Mouse (Mus musculus) liver, embryonic 16.5 days (tissue): ENCODE measurements around the gene Cdkl3. TPM values are rescaled to one million over a fixed set of nuclear protein-coding genes. Genes with fewer than 3 reads are reported as not detected.

Experiments used
- ATAC-seq: fragments of 200-750 bp; cut with Nextera tagmentation; 2 replicates; pipeline ENCODE4 v1.8.0; 2017; ENCODE audit warnings: low read depth, mild to moderate bottlenecking, moderate number of reproducible peaks, moderate library complexity
- H3K27ac ChIP-seq: fragments of 300-500 bp; sonication (generic); 2 replicates; pipeline ENCODE4 v1.5.1; 2014; ENCODE audit warnings: mild to moderate bottlenecking, low read length
- H3K27me3 ChIP-seq: fragments of 300-500 bp; sonication (generic); 2 replicates; pipeline ENCODE4 v1.6.1; 2014; ENCODE audit warnings: low read depth, low read length, mixed read lengths; ENCODE audit not compliant: control insufficient read depth, insufficient read depth
- H3K36me3 ChIP-seq: fragments of 300-500 bp; sonication (generic); 2 replicates; pipeline ENCODE4 v1.6.1; 2014; ENCODE audit warnings: mild to moderate bottlenecking; ENCODE audit not compliant: control insufficient read depth, insufficient read depth
- H3K4me1 ChIP-seq: fragments of 300-500 bp; sonication (generic); 2 replicates; pipeline ENCODE4 v1.6.1; 2014; ENCODE audit warnings: low read depth, low read length, mixed read lengths; ENCODE audit not compliant: control insufficient read depth
- H3K4me2 ChIP-seq: fragments of 300-500 bp; sonication (generic); 2 replicates; pipeline ENCODE4 v1.6.1; 2014; ENCODE audit warnings: low read depth, low read length, mixed read lengths
- H3K4me3 ChIP-seq: fragments of 300-500 bp; sonication (generic); 2 replicates; pipeline ENCODE4 v1.5.1; 2014; ENCODE audit warnings: low read depth, mild to moderate bottlenecking, low read length
- H3K9ac ChIP-seq: fragments of 300-500 bp; sonication (generic); 2 replicates; pipeline ENCODE4 v1.6.1; 2014; ENCODE audit warnings: low read depth, low read length
- H3K9me3 ChIP-seq: fragments of 300-500 bp; sonication (generic); replicated peaks from 2 replicates; pipeline ENCODE4 v1.6.1; 2016; ENCODE audit warnings: low read length; ENCODE audit not compliant: control insufficient read depth
- WGBS: fragments of 180-500 bp; shearing (Covaris S2); extraction: QIAGEN DNeasy Blood & Tissue Kit; methylation state at CpG from one replicate; pipeline ENCODE4 v1.1.7; 2014; ENCODE audit not compliant: insufficient replicate concordance; 5-methylcytosine and 5-hydroxymethylcytosine counted together
- polyA plus RNA-seq: library from polyadenylated mRNA; unstranded; fragments of >200 nt; fragmentation: Nextera tagmentation; extraction: Ambion mirVana; gene quantifications from 2 replicates; pipeline ENCODE4 v1.2.1, GENCODE M21; 2015

The Cdkl3 gene
- polyA plus RNA-seq, 1 experiment from 2014 or later = 0.84 TPM

GRCm38 (mm10) chr11:52077939-52078338, 73.9 kb downstream of the Cdkl3 start:
- 54% methylated on average over 4 of the region's 4 CpGs for WGBS
- no peaks in the 10 kb centered on the region for H3K27me3 ChIP-seq
- no peaks in the 10 kb centered on the region for H3K36me3 ChIP-seq
- no peak for ATAC-seq
- peaks cover 24% of the 10 kb centered on the region for H3K4me1 ChIP-seq
- no peaks in the 10 kb centered on the region for H3K9me3 ChIP-seq
- H3K4me3 ChIP-seq = no peak overlapping the region
- no peak overlapping the region for H3K27ac ChIP-seq
- no peak overlapping the region for H3K9ac ChIP-seq
- no peak overlapping the region for H3K4me2 ChIP-seq

GRCm38 (mm10) chr11:52079978-52080377, 76.0 kb downstream of the Cdkl3 start:
- Histone ChIP-seq H3K9me3 (no peaks in the 10 kb centered on the region), H3K4me2 (no peak overlapping the region), H3K27me3 (no peaks in the 10 kb centered on the region), H3K4me1 (peaks cover 10% of the 10 kb centered on the region), H3K27ac (no peak overlapping the region), H3K4me3 (no peak overlapping the region), H3K9ac (no peak overlapping the region), H3K36me3 (no peaks in the 10 kb centered on the region)
- ATAC-seq = peak; percentile 21; the same call in 1 of the 2 replicates
- 6% methylated on average over 5 of the region's 5 CpGs for WGBS

GRCm38 (mm10) chr11:52080656-52081055, 76.6 kb downstream of the Cdkl3 start:
- 79% methylated on average over 2 of the region's 2 CpGs for WGBS

GRCm38 (mm10) chr11:52085857-52086203, 81.8 kb downstream of the Cdkl3 start:
- Histone ChIP-seq H3K27me3 (no peaks in the 10 kb centered on the region), H3K4me2 (no peak overlapping the region), H3K9ac (no peak overlapping the region), H3K36me3 (no peaks in the 10 kb centered on the region), H3K27ac (no peak overlapping the region), H3K4me1 (peaks cover 3% of the 10 kb centered on the region), H3K9me3 (no peaks in the 10 kb centered on the region), H3K4me3 (no peak overlapping the region)
- 58% methylated on average over 4 of the region's 4 CpGs for WGBS
- no peak for ATAC-seq

More at GRCm38 (mm10) chr11:52080656-52081055, 76.6 kb downstream of the Cdkl3 start:
- Histone ChIP-seq H3K36me3 (no peaks in the 10 kb centered on the region), H3K9ac (no peak overlapping the region), H3K4me1 (peaks cover 6% of the 10 kb centered on the region), H3K27me3 (no peaks in the 10 kb centered on the region), H3K4me3 (no peak overlapping the region), H3K4me2 (no peak overlapping the region), H3K9me3 (no peaks in the 10 kb centered on the region), H3K27ac (no peak overlapping the region)
- no peak for ATAC-seq

GRCm38 (mm10) chr11:52086204-52086864, 82.3 kb downstream of the Cdkl3 start:
- Histone ChIP-seq H3K4me1 (peaks cover 3% of the 10 kb centered on the region), H3K9ac (no peak overlapping the region), H3K36me3 (no peaks in the 10 kb centered on the region), H3K27ac (no peak overlapping the region), H3K9me3 (no peaks in the 10 kb centered on the region), H3K4me2 (no peak overlapping the region), H3K27me3 (no peaks in the 10 kb centered on the region), H3K4me3 (no peak overlapping the region)
- 47% methylated on average over 9 of the region's 9 CpGs for WGBS
- no peak for ATAC-seq

- no peak for ATAC-seq
- H3K4me3 ChIP-seq = no peak overlapping the region
- WGBS = 62% methylated on average over 8 of the region's 8 CpGs
- H3K36me3 ChIP-seq = no peaks in the 10 kb centered on the region
- no peak overlapping the region for H3K27ac ChIP-seq
- H3K9ac ChIP-seq = no peak overlapping the region
- H3K4me2 ChIP-seq = no peak overlapping the region
- no peaks in the 10 kb centered on the region for H3K9me3 ChIP-seq
- peaks cover 3% of the 10 kb centered on the region for H3K4me1 ChIP-seq
- no peaks in the 10 kb centered on the region for H3K27me3 ChIP-seq
These were observed 85.3 kb downstream of the Cdkl3 start for GRCm38 (mm10) chr11:52089291-52089690.

GRCm38 (mm10) chr11:52091261-52091660, 87.2 kb downstream of the Cdkl3 start:
- H3K27ac ChIP-seq = no peak overlapping the region
- H3K4me2 ChIP-seq = no peak overlapping the region
- no peak for ATAC-seq
- no peak overlapping the region for H3K4me3 ChIP-seq
- no peaks in the 10 kb centered on the region for H3K27me3 ChIP-seq
- 75% methylated on average over 9 of the region's 9 CpGs for WGBS
- no peak overlapping the region for H3K9ac ChIP-seq
- H3K9me3 ChIP-seq = no peaks in the 10 kb centered on the region
- H3K36me3 ChIP-seq = no peaks in the 10 kb centered on the region
- peaks cover 3% of the 10 kb centered on the region for H3K4me1 ChIP-seq

- Histone ChIP-seq H3K27ac (0 out of 2 replicates have a peak overlapping the region, but pooled peaks have one; percentile 3), H3K4me3 (no peak overlapping the region), H3K4me1 (peaks cover 12% of the 10 kb centered on the region), H3K36me3 (no peaks in the 10 kb centered on the region), H3K27me3 (no peaks in the 10 kb centered on the region), H3K9ac (no peak overlapping the region), H3K4me2 (no peak overlapping the region), H3K9me3 (no peaks in the 10 kb centered on the region)
- ATAC-seq = no peak
- 42% methylated on average over 5 of the region's 5 CpGs for WGBS
These were observed 90.5 kb downstream of the Cdkl3 start for GRCm38 (mm10) chr11:52094568-52094967.

GRCm38 (mm10) chr11:52097016-52097415, 93.0 kb downstream of the Cdkl3 start:
- no peak for ATAC-seq
- H3K9me3 ChIP-seq = no peaks in the 10 kb centered on the region
- no peaks in the 10 kb centered on the region for H3K27me3 ChIP-seq
- H3K36me3 ChIP-seq = no peaks in the 10 kb centered on the region
- WGBS = 53% methylated on average over 3 of the region's 3 CpGs
- H3K4me3 ChIP-seq = no peak overlapping the region
- no peak overlapping the region for H3K27ac ChIP-seq
- peaks cover 31% of the 10 kb centered on the region for H3K4me1 ChIP-seq
- no peak overlapping the region for H3K9ac ChIP-seq
- H3K4me2 ChIP-seq = no peak overlapping the region
